Mouse (Mus musculus) liver, postnatal 0 days (tissue): ENCODE results near the gene Cacna2d2. TPM values are rescaled to one million over a fixed set of nuclear protein-coding genes. Genes with fewer than 3 reads are reported as not detected.
A peak's percentile ranks its signal among the peaks of the same experiment; 100 is the strongest.
"Not testable (repeated sequence)": the region's sequence is repeated elsewhere in the genome, so short reads cannot be mapped to it uniquely, and the experiment has no call there.

Source experiments
- ATAC-seq: fragments of 200-750 bp; cut with Nextera tagmentation; 2 replicates; pipeline ENCODE4 v1.8.0; 2017; ENCODE audit warnings: mild to moderate bottlenecking, moderate library complexity
- DNase-seq: peaks from one replicate; pipeline ENCODE4 v3.0.0-alpha.2; 2016
- H3K27ac ChIP-seq: fragments of 300-500 bp; sonication (generic); 2 replicates; pipeline ENCODE4 v1.5.1; 2014; ENCODE audit warnings: antibody characterized with exemption, moderate library complexity, mild to moderate bottlenecking, low read depth
- H3K27me3 ChIP-seq: fragments of 300-500 bp; sonication (generic); 2 replicates; pipeline ENCODE4 v1.6.1; 2014; ENCODE audit warnings: low read length, control low read depth, mixed read lengths; ENCODE audit not compliant: insufficient read depth
- H3K36me3 ChIP-seq: fragments of 300-500 bp; sonication (generic); replicated peaks from 2 replicates; pipeline ENCODE4 v1.6.1; 2014; ENCODE audit warnings: mild to moderate bottlenecking, control low read depth, low read length, moderate library complexity, mixed read lengths; ENCODE audit not compliant: insufficient read depth
- H3K4me1 ChIP-seq: fragments of 300-500 bp; sonication (generic); 2 replicates; pipeline ENCODE4 v1.6.1; 2014; ENCODE audit warnings: antibody characterized with exemption, mild to moderate bottlenecking, control low read depth; ENCODE audit not compliant: insufficient read depth
- H3K4me2 ChIP-seq: fragments of 300-500 bp; sonication (generic); 2 replicates; pipeline ENCODE4 v1.6.1; 2014; ENCODE audit warnings: low read depth, mild to moderate bottlenecking, low read length, moderate library complexity, mixed read lengths
- H3K4me3 ChIP-seq: fragments of 300-500 bp; sonication (generic); 2 replicates; pipeline ENCODE4 v1.5.1; 2014; ENCODE audit warnings: low read depth, low read length
- H3K9ac ChIP-seq: fragments of 300-500 bp; sonication (generic); replicated peaks from 2 replicates; pipeline ENCODE4 v1.6.1; 2014; ENCODE audit warnings: mild to moderate bottlenecking, moderate library complexity
- H3K9me3 ChIP-seq: fragments of 300-500 bp; sonication (generic); 2 replicates; pipeline ENCODE4 v1.6.1; 2016; ENCODE audit warnings: mild to moderate bottlenecking, control low read depth, low read length, mixed read lengths
- CTCF ChIP-seq: sonication (generic); IDR thresholded peaks from 2 replicates; pipeline ENCODE4 v1.5.1; 2016; ENCODE audit warnings: antibody characterized with exemption, low read depth
- EP300 ChIP-seq: IDR thresholded peaks from 2 replicates; pipeline ENCODE4 v1.6.1; 2016; ENCODE audit warnings: antibody characterized with exemption, low read depth, mild to moderate bottlenecking
- WGBS: fragments of 180-500 bp; shearing (Covaris S2); extraction: QIAGEN DNeasy Blood & Tissue Kit; methylation state at CpG from one replicate; pipeline ENCODE4 v1.1.7; 2014; ENCODE audit not compliant: insufficient replicate concordance; 5-methylcytosine and 5-hydroxymethylcytosine counted together
- polyA plus RNA-seq: library from polyadenylated mRNA; unstranded; fragments of >200 nt; fragmentation: Nextera tagmentation; extraction: Ambion mirVana; gene quantifications from 2 replicates; pipeline ENCODE4 v1.2.1, GENCODE M21; 2015

Gene Cacna2d2
- polyA plus RNA-seq, 1 experiment from 2014 or later, result not detected

- H3K9ac ChIP-seq, result peak overlapping the region; percentile 86
- peaks cover 13% of the 10 kb centered on the region for H3K36me3 ChIP-seq
- no peak for DNase-seq
- TF ChIP-seq EP300 (no peak), CTCF (no peak)
- peak overlapping the region; percentile 94 for H3K4me3 ChIP-seq
- no peaks in the 10 kb centered on the region for H3K27me3 ChIP-seq
- WGBS, result 50% methylated on average over 13 of the region's 13 CpGs
- no peaks in the 10 kb centered on the region for H3K9me3 ChIP-seq
- H3K4me1 ChIP-seq, result peaks cover 61% of the 10 kb centered on the region
- no peak for ATAC-seq
- H3K4me2 ChIP-seq, result peak overlapping the region; percentile 90
- H3K27ac ChIP-seq, result peak overlapping the region; percentile 87
These were observed 170.6 kb downstream of the Cacna2d2 start for GRCm38 (mm10) chr9:107570016-107570415.

- 61% methylated on average over 21 of the region's 21 CpGs for WGBS
- Histone ChIP-seq H3K4me3 (peak overlapping the region; percentile 94), H3K27me3 (no peaks in the 10 kb centered on the region), H3K36me3 (peaks cover 7% of the 10 kb centered on the region), H3K9me3 (no peaks in the 10 kb centered on the region), H3K27ac (peak overlapping the region; percentile 87), H3K9ac (peak overlapping the region; percentile 86), H3K4me1 (peaks cover 58% of the 10 kb centered on the region), H3K4me2 (peak overlapping the region; percentile 90)
- DNase-seq (peak; percentile 65), ATAC-seq (peak; percentile 7)
- TF ChIP-seq EP300 (peak; percentile 84), CTCF (no peak)
These were observed 171.4 kb downstream of the Cacna2d2 start for GRCm38 (mm10) chr9:107570845-107571244.

GRCm38 (mm10) chr9:107571534-107572326 is 172.3 kb downstream of the Cacna2d2 start:
- no peaks in the 10 kb centered on the region for H3K27me3 ChIP-seq
- H3K4me1 ChIP-seq, result peaks cover 56% of the 10 kb centered on the region
- H3K27ac ChIP-seq, result peak overlapping the region; percentile 87
- H3K4me2 ChIP-seq, result peak overlapping the region; percentile 90
- H3K9ac ChIP-seq, result peak overlapping the region; percentile 86
- H3K36me3 ChIP-seq, result peaks cover 7% of the 10 kb centered on the region
- no peaks in the 10 kb centered on the region for H3K9me3 ChIP-seq
- TF ChIP-seq CTCF (no peak), EP300 (peak; percentile 20; the same call in 1 of the 2 replicates)
- 78% methylated on average over 22 of the region's 22 CpGs for WGBS
- H3K4me3 ChIP-seq, result peak overlapping the region; percentile 94
- DNase-seq (no peak), ATAC-seq (no peak)

GRCm38 (mm10) chr9:107572327-107572662 is 172.9 kb downstream of the Cacna2d2 start:
- Histone ChIP-seq H3K4me1 (peaks cover 57% of the 10 kb centered on the region), H3K9me3 (no peaks in the 10 kb centered on the region), H3K4me2 (peak overlapping the region; percentile 90; the same call in 1 of the 2 replicates), H3K36me3 (peaks cover 7% of the 10 kb centered on the region), H3K27me3 (no peaks in the 10 kb centered on the region), H3K9ac (0 out of 2 replicates have a peak overlapping the region, but pooled peaks have one; percentile 9), H3K4me3 (no peak overlapping the region), H3K27ac (peak overlapping the region; percentile 87)
- TF ChIP-seq EP300 (no peak), CTCF (no peak)
- 91% methylated on average over 2 of the region's 2 CpGs for WGBS
- ATAC-seq (no peak), DNase-seq (no peak)

- ATAC-seq, H3K4me2 ChIP-seq, H3K9ac ChIP-seq, H3K36me3 ChIP-seq, H3K27ac ChIP-seq, DNase-seq, H3K9me3 ChIP-seq, H3K4me3 ChIP-seq, H3K27me3 ChIP-seq: not testable (repeated sequence)
- peak; percentile 42 for TF ChIP-seq CTCF
- WGBS, result 77% methylated on average over 6 of the region's 6 CpGs
- peaks cover 50% of the 10 kb centered on the region for H3K4me1 ChIP-seq
These were observed 174.4 kb downstream of the Cacna2d2 start for GRCm38 (mm10) chr9:107573774-107574173.

GRCm38 (mm10) chr9:107575579-107576356 is 176.4 kb downstream of the Cacna2d2 start:
- WGBS, result 76% methylated on average over 14 of the region's 14 CpGs
- Histone ChIP-seq H3K4me3 (no peak overlapping the region), H3K27ac (peak overlapping the region; percentile 87), H3K4me2 (no peak overlapping the region), H3K27me3 (no peaks in the 10 kb centered on the region), H3K4me1 (peaks cover 43% of the 10 kb centered on the region), H3K36me3 (peaks cover 12% of the 10 kb centered on the region), H3K9me3 (no peaks in the 10 kb centered on the region), H3K9ac (no peak overlapping the region)
- DNase-seq (peak; percentile 52), ATAC-seq (peak; percentile 66)
- TF ChIP-seq CTCF, result no peak
- TF ChIP-seq EP300, result no peak; the same call in 1 of the 2 replicates
